Mouse (Mus musculus): ENCODE data around the gene Olfr735. TPM values are rescaled to one million over a fixed set of nuclear protein-coding genes. Genes with fewer than 3 reads are reported as not detected.

Gene Olfr735
- not detected for polyA plus RNA-seq (2015; fragmentation: Illumina TruSeq; extraction: RNeasy Lipid Tissue Mini Kit (QIAGEN cat#74804); ENCODE audit: insufficient read depth, low replicate concordance)

DNA sequence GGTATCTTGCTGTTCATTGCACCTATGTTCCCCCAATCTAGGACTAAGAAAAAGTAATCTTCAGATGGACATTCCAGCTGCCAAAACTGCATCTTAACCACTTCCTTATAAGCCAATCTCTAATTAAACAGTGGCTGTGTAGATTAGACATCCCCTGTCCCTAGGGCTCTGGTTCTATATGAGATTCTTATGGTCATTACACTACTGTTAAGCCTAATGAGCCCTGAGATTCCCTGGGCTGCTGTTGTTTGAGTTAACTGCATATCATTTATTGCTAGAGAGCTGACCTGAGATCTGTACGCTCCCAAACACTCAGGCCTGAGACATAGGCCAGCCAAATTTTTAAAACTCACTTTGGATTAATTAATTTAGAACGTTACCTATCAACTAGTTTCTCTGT lies at the start of gene Olfr735:
Gene Olfr735, minus strand, starts transcription at position 77 of the 400 bp plus-strand sequence.

DNA sequence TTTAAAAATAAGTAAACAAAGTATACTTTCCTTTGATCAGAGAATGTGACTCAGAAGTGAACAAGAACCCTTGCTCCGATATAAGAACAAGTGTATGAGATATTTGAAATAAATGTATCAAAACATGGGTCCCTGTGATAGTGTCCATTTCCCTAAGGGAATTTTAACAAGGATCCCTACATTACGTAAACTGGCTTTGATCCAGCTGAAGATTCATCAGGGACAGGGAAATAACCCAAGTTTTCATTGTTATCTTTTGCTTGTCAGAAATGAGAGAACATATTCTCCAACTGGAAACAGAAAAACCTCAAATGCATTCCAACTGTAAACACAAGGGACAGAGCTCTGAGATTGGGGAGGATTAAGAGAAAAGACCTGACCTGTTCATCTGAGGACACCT lies 32.2 kb upstream of the Olfr735 start, which contains the start of gene Olfr736:
Gene Olfr736, plus strand, starts transcription at position 301 of the 400 bp plus-strand sequence.

DNA sequence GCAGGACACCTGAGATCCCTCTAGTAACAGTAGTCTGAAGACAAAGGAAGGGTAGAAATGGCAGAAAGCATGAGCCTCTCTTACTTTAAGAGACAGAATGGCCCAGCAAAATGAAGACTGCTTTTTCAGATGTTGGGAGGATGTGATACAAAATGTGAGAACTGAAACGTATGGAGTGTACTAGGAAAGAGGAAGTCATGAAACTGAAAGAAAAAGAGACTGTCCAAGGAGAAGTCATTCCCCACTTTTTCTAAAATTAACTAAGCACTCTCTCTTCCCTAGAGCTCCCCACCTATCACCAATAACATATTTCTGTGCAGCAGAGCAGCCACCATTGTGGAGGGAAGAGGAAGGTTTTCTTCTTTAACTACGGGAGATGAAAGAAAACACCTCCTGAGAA lies 8.9 kb upstream of the Olfr735 start, which contains the start of gene Tlr11:
Gene Tlr11, plus strand, starts transcription at position 322 of the 400 bp plus-strand sequence.

GRCm38 (mm10) chr14:50326661-50327060 lies 22.0 kb downstream of the Olfr735 start, which contains the start of gene Olfr734:
TSS of gene Olfr734 (minus strand) at chr14:50326761.

GRCm38 (mm10) chr14:50301422-50301821 lies 47.2 kb downstream of the Olfr735 start, which contains the start of gene Olfr733:
TSS of gene Olfr733 (minus strand) at chr14:50301522.

Other genes with a start within 250 kb of the Olfr735 start
- not detected for gene Olfr727, start 225.7 kb downstream of the Olfr735 start, polyA plus RNA-seq (2015; fragmentation: Illumina TruSeq; extraction: RNeasy Lipid Tissue Mini Kit (QIAGEN cat#74804); ENCODE audit: insufficient read depth, low replicate concordance)
- gene Olfr728, start 206.2 kb downstream of the Olfr735 start, polyA plus RNA-seq (2015; fragmentation: Illumina TruSeq; extraction: RNeasy Lipid Tissue Mini Kit (QIAGEN cat#74804); ENCODE audit: insufficient read depth, low replicate concordance) = not detected
- gene Olfr729, start 196.0 kb downstream of the Olfr735 start, polyA plus RNA-seq (2015; fragmentation: Illumina TruSeq; extraction: RNeasy Lipid Tissue Mini Kit (QIAGEN cat#74804); ENCODE audit: insufficient read depth, low replicate concordance) = not detected
- not detected for gene Olfr730, start 160.7 kb downstream of the Olfr735 start, polyA plus RNA-seq (2015; fragmentation: Illumina TruSeq; extraction: RNeasy Lipid Tissue Mini Kit (QIAGEN cat#74804); ENCODE audit: insufficient read depth, low replicate concordance)
- not detected for gene Olfr731, start 107.0 kb downstream of the Olfr735 start, polyA plus RNA-seq (2015; fragmentation: Illumina TruSeq; extraction: RNeasy Lipid Tissue Mini Kit (QIAGEN cat#74804); ENCODE audit: insufficient read depth, low replicate concordance)
- not detected for gene Olfr732, start 64.7 kb downstream of the Olfr735 start, polyA plus RNA-seq (2015; fragmentation: Illumina TruSeq; extraction: RNeasy Lipid Tissue Mini Kit (QIAGEN cat#74804); ENCODE audit: insufficient read depth, low replicate concordance)
- gene Olfr733, start 47.4 kb downstream of the Olfr735 start, polyA plus RNA-seq (2015; fragmentation: Illumina TruSeq; extraction: RNeasy Lipid Tissue Mini Kit (QIAGEN cat#74804); ENCODE audit: insufficient read depth, low replicate concordance) = 0.10 TPM
- gene Olfr734, start 22.1 kb downstream of the Olfr735 start, polyA plus RNA-seq (2015; fragmentation: Illumina TruSeq; extraction: RNeasy Lipid Tissue Mini Kit (QIAGEN cat#74804); ENCODE audit: insufficient read depth, low replicate concordance) = not detected
- gene Tlr11, start 9.0 kb upstream of the Olfr735 start, polyA plus RNA-seq (2015; fragmentation: Illumina TruSeq; extraction: RNeasy Lipid Tissue Mini Kit (QIAGEN cat#74804); ENCODE audit: insufficient read depth, low replicate concordance) = 33.0 TPM
- not detected for gene Olfr736, start 32.3 kb upstream of the Olfr735 start, polyA plus RNA-seq (2015; fragmentation: Illumina TruSeq; extraction: RNeasy Lipid Tissue Mini Kit (QIAGEN cat#74804); ENCODE audit: insufficient read depth, low replicate concordance)
- gene Olfr738, start 58.7 kb upstream of the Olfr735 start, polyA plus RNA-seq (2015; fragmentation: Illumina TruSeq; extraction: RNeasy Lipid Tissue Mini Kit (QIAGEN cat#74804); ENCODE audit: insufficient read depth, low replicate concordance) = not detected
- not detected for gene Olfr739, start 69.8 kb upstream of the Olfr735 start, polyA plus RNA-seq (2015; fragmentation: Illumina TruSeq; extraction: RNeasy Lipid Tissue Mini Kit (QIAGEN cat#74804); ENCODE audit: insufficient read depth, low replicate concordance)
- gene Olfr740, start 96.7 kb upstream of the Olfr735 start, polyA plus RNA-seq (2015; fragmentation: Illumina TruSeq; extraction: RNeasy Lipid Tissue Mini Kit (QIAGEN cat#74804); ENCODE audit: insufficient read depth, low replicate concordance) = not detected
- gene Olfr741, start 123.9 kb upstream of the Olfr735 start, polyA plus RNA-seq (2015; fragmentation: Illumina TruSeq; extraction: RNeasy Lipid Tissue Mini Kit (QIAGEN cat#74804); ENCODE audit: insufficient read depth, low replicate concordance) = not detected
- not detected for gene Olfr742, start 154.7 kb upstream of the Olfr735 start, polyA plus RNA-seq (2015; fragmentation: Illumina TruSeq; extraction: RNeasy Lipid Tissue Mini Kit (QIAGEN cat#74804); ENCODE audit: insufficient read depth, low replicate concordance)
- not detected for gene Olfr743, start 173.0 kb upstream of the Olfr735 start, polyA plus RNA-seq (2015; fragmentation: Illumina TruSeq; extraction: RNeasy Lipid Tissue Mini Kit (QIAGEN cat#74804); ENCODE audit: insufficient read depth, low replicate concordance)